Mouse (Mus musculus) embryo, embryonic 11 days (tissue): Measurements from ENCODE around the gene Mapk1ip1l.

Experiments
- DNase-seq: peaks from one replicate; pipeline ENCODE4 v3.0.0-alpha.2; 2015

Mapk1ip1l gene

GRCm38 (mm10) chr14:47361418-47361817 lies 63.4 kb downstream of the Mapk1ip1l start:
- no peak for DNase-seq

- no peak for DNase-seq
Measured at GRCm38 (mm10) chr14:47361899-47362298, 63.8 kb downstream of the Mapk1ip1l start.

- DNase-seq = peak; percentile 49
Measured at GRCm38 (mm10) chr14:47364742-47365449, 66.8 kb downstream of the Mapk1ip1l start.

- no peak for DNase-seq
Measured at GRCm38 (mm10) chr14:47366881-47367321, 68.8 kb downstream of the Mapk1ip1l start.

- DNase-seq = peak; percentile 69
Measured at GRCm38 (mm10) chr14:47367461-47367860, 69.4 kb downstream of the Mapk1ip1l start, which contains the start of gene Lgals3. TSS of gene Lgals3 (plus strand) at chr14:47367751.

GRCm38 (mm10) chr14:47369741-47370140 lies 71.7 kb downstream of the Mapk1ip1l start:
- no peak for DNase-seq

- no peak for DNase-seq
Measured at GRCm38 (mm10) chr14:47370790-47371189, 72.7 kb downstream of the Mapk1ip1l start.

GRCm38 (mm10) chr14:47371689-47372088 lies 73.6 kb downstream of the Mapk1ip1l start:
- DNase-seq = no peak
